Mouse (Mus musculus): Measurements from ENCODE around the gene Nipal4.

- TF ChIP-seq CTCF (IDR thresholded peaks at IDR 0.05; ENCODE audit: low read depth, low read length) (no peak), GATA1 (IDR thresholded peaks at IDR 0.05; ENCODE audit: borderline replicate concordance, low read length) (no peak), TAL1 (conservative IDR thresholded peaks at IDR 0.05; ENCODE audit: low read depth, low read length) (no peak), GATA2 (IDR thresholded peaks at IDR 0.05; ENCODE audit: borderline replicate concordance, low read depth, low read length) (no peak), POLR2AphosphoS5 (IDR thresholded peaks at IDR 0.05; ENCODE audit: insufficient replicate concordance, low read depth, low read length) (no peak)
These were observed 9.4 kb downstream of the Nipal4 start for GRCm38 (mm10) chr11:46156945-46157344.

Data from G1E (cell line).